Mouse (Mus musculus): ENCODE results near the gene Bst1. TPM values are rescaled to one million over a fixed set of nuclear protein-coding genes. Genes with fewer than 3 reads are reported as not detected.

Bst1 gene
- total and polyA plus RNA-seq, 3 experiments, result not detected

- H3K79me2 ChIP-seq (ENCODE audit: control insufficient read depth, insufficient read depth, low read length, poor library complexity), result no peaks in the 10 kb centered on the region
- no peaks in the 10 kb centered on the region for H3K9me3 ChIP-seq (replicated peaks; ENCODE audit: insufficient read depth, low read length)
- peaks cover 0 to 10% of the 10 kb centered on the region in 2 experiments; a peak in 2 of 4 replicates for H3K36me3 ChIP-seq (ENCODE audit: control insufficient read depth in 1 of 2, insufficient read depth in 2 of 2, low read length in 2 of 2)
- no peak overlapping the region for H3K9ac ChIP-seq (ENCODE audit: control insufficient read depth, low read depth, low read length, poor library complexity, severe bottlenecking)
- TF ChIP-seq ELF1 (IDR thresholded peaks at IDR 0.05; ENCODE audit: low read depth, low read length), result no peak
- no peak for TF ChIP-seq NRF1 (IDR thresholded peaks at IDR 0.05; ENCODE audit: insufficient read depth, low read depth, low read length, poor library complexity, severe bottlenecking)
- no peak for TF ChIP-seq NELFE (IDR thresholded peaks at IDR 0.05; ENCODE audit: low read depth, low read length)
- no peak for TF ChIP-seq CTCF (IDR thresholded peaks at IDR 0.05 in 2 of 3, conservative IDR thresholded peaks at IDR 0.05 in 1 of 3; ENCODE audit: control insufficient read depth in 1 of 3, insufficient read depth in 1 of 3, low read depth in 2 of 3, low read length in 3 of 3, poor library complexity in 1 of 3, severe bottlenecking in 1 of 3)
- TF ChIP-seq POLR2AphosphoS5 (IDR thresholded peaks at IDR 0.05; ENCODE audit: borderline replicate concordance, low read depth, low read length), result no peak
- no peak for TF ChIP-seq E2F4 (IDR thresholded peaks at IDR 0.05; ENCODE audit: borderline replicate concordance, low read depth, low read length)
- no peak for TF ChIP-seq BHLHE40 (IDR thresholded peaks at IDR 0.05; ENCODE audit: borderline replicate concordance, low read depth, low read length)
- TF ChIP-seq RAD21 (IDR thresholded peaks at IDR 0.05; ENCODE audit: low read depth, low read length), result no peak
- TF ChIP-seq USF2 (IDR thresholded peaks at IDR 0.05; ENCODE audit: borderline replicate concordance in 1 of 2, insufficient read depth in 1 of 2, low read depth in 1 of 2, low read length in 2 of 2), result no peak
- no peak for TF ChIP-seq MYB (IDR thresholded peaks at IDR 0.05; ENCODE audit: low read depth, low read length)
- no peak for TF ChIP-seq MAX (IDR thresholded peaks at IDR 0.05; ENCODE audit: low read length)
- no peak for TF ChIP-seq TAL1 (IDR thresholded peaks at IDR 0.05; ENCODE audit: low read length)
- no peak overlapping the region for H3K27ac ChIP-seq (ENCODE audit: control insufficient read depth, low read depth, low read length)
- peaks cover 6 to 7% of the 10 kb centered on the region in 2 experiments for H3K4me1 ChIP-seq (ENCODE audit: control insufficient read depth in 1 of 2, insufficient read depth in 2 of 2, low read length in 2 of 2)
- DNase-seq (ENCODE audit: low read depth, low spot score), result no peak
- no peak overlapping the region for H3K4me3 ChIP-seq (ENCODE audit: control insufficient read depth in 1 of 2, insufficient read depth in 1 of 2, low read depth in 2 of 2, low read length in 2 of 2)
- no peaks in the 10 kb centered on the region for H3K27me3 ChIP-seq (ENCODE audit: control insufficient read depth in 1 of 2, insufficient read depth in 2 of 2, low read length in 2 of 2)
Measured at GRCm38 (mm10) chr5:43805401-43805800, 13.3 kb upstream of the Bst1 start.

DNA sequence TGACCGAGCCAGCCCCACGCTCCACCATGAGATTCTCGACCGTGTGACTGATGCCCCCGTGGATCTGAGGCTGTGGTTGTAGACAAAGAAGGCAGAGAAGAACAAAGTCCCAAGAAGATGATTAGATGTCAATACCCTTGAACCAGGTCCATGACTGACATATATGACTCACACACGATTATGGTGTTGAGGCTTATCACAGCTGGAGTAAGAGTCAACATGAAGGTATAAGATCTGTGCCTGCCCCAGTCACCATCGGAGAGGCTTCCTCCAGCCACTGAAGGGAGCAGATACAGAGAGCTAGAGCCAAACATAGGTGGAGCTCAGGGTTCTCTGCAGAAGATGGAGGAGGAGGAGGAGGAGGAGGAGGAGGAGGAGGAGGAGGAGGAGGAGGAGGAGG lies 12.3 kb upstream of the Bst1 start:
- no peak overlapping the region for H3K4me3 ChIP-seq (ENCODE audit: control insufficient read depth in 1 of 2, insufficient read depth in 1 of 2, low read depth in 2 of 2, low read length in 2 of 2)
- no peak for DNase-seq (ENCODE audit: low read depth, low spot score)
- no peak overlapping the region for H3K9ac ChIP-seq (ENCODE audit: control insufficient read depth, low read depth, low read length, poor library complexity, severe bottlenecking)

GRCm38 (mm10) chr5:43806914-43807313 lies 11.8 kb upstream of the Bst1 start:
- no peak for DNase-seq (ENCODE audit: low read depth, low spot score)

More for the DNA sequence above, 12.3 kb upstream of the Bst1 start:
- Histone ChIP-seq H3K27me3 (ENCODE audit: control insufficient read depth in 1 of 2, insufficient read depth in 2 of 2, low read length in 2 of 2) (no peaks in the 10 kb centered on the region), H3K27ac (ENCODE audit: control insufficient read depth, low read depth, low read length) (no peak overlapping the region), H3K79me2 (ENCODE audit: control insufficient read depth, insufficient read depth, low read length, poor library complexity) (no peaks in the 10 kb centered on the region), H3K4me1 (ENCODE audit: control insufficient read depth in 1 of 2, insufficient read depth in 2 of 2, low read length in 2 of 2) (peaks cover 2 to 3% of the 10 kb centered on the region in 2 experiments; a peak in 2 of 4 replicates), H3K9me3 (replicated peaks; ENCODE audit: insufficient read depth, low read length) (no peaks in the 10 kb centered on the region), H3K36me3 (ENCODE audit: control insufficient read depth in 1 of 2, insufficient read depth in 2 of 2, low read length in 2 of 2) (peaks cover 0 to 7% of the 10 kb centered on the region in 2 experiments; a peak in 2 of 4 replicates)
- TF ChIP-seq MAX (IDR thresholded peaks at IDR 0.05; ENCODE audit: low read length) (no peak), TAL1 (IDR thresholded peaks at IDR 0.05; ENCODE audit: low read length) (no peak), ELF1 (IDR thresholded peaks at IDR 0.05; ENCODE audit: low read depth, low read length) (no peak), MEF2A (IDR thresholded peaks at IDR 0.05; ENCODE audit: extremely low read depth, insufficient replicate concordance, low read depth, low read length, poor library complexity, severe bottlenecking) (no peak), MAZ (IDR thresholded peaks at IDR 0.05; ENCODE audit: low read depth, low read length) (no peak), MYC (IDR thresholded peaks at IDR 0.05; ENCODE audit: low read depth, low read length) (no peak)

More at GRCm38 (mm10) chr5:43806914-43807313, 11.8 kb upstream of the Bst1 start:
- Histone ChIP-seq H3K27me3 (ENCODE audit: control insufficient read depth in 1 of 2, insufficient read depth in 2 of 2, low read length in 2 of 2) (no peaks in the 10 kb centered on the region), H3K36me3 (ENCODE audit: control insufficient read depth in 1 of 2, insufficient read depth in 2 of 2, low read length in 2 of 2) (peaks cover 0 to under 1% of the 10 kb centered on the region in 2 experiments; a peak in 2 of 4 replicates), H3K27ac (ENCODE audit: control insufficient read depth, low read depth, low read length) (no peak overlapping the region), H3K79me2 (ENCODE audit: control insufficient read depth, insufficient read depth, low read length, poor library complexity) (no peaks in the 10 kb centered on the region), H3K4me3 (ENCODE audit: control insufficient read depth in 1 of 2, insufficient read depth in 1 of 2, low read depth in 2 of 2, low read length in 2 of 2) (no peak overlapping the region), H3K9ac (ENCODE audit: control insufficient read depth, low read depth, low read length, poor library complexity, severe bottlenecking) (no peak overlapping the region), H3K9me3 (replicated peaks; ENCODE audit: insufficient read depth, low read length) (no peaks in the 10 kb centered on the region), H3K4me1 (ENCODE audit: control insufficient read depth in 1 of 2, insufficient read depth in 2 of 2, low read length in 2 of 2) (no peaks in the 10 kb centered on the region)
- TF ChIP-seq POLR2AphosphoS2 (IDR thresholded peaks at IDR 0.05; ENCODE audit: low read length) (no peak), MYB (IDR thresholded peaks at IDR 0.05; ENCODE audit: low read depth, low read length) (no peak), CHD2 (IDR thresholded peaks at IDR 0.05; ENCODE audit: low read length) (no peak), MEF2A (IDR thresholded peaks at IDR 0.05; ENCODE audit: extremely low read depth, insufficient replicate concordance, low read depth, low read length, poor library complexity, severe bottlenecking) (no peak), E2F4 (IDR thresholded peaks at IDR 0.05; ENCODE audit: borderline replicate concordance, low read depth, low read length) (no peak), EP300 (IDR thresholded peaks at IDR 0.05; ENCODE audit: low read depth in 1 of 2, low read length in 2 of 2) (no peak), ELF1 (IDR thresholded peaks at IDR 0.05; ENCODE audit: low read depth, low read length) (no peak), GATA1 (IDR thresholded peaks at IDR 0.05; ENCODE audit: low read depth, low read length) (no peak), POLR2A (IDR thresholded peaks at IDR 0.05; ENCODE audit: control insufficient read depth in 1 of 2, insufficient read depth in 1 of 2, low read depth in 1 of 2, low read length in 2 of 2, poor library complexity in 1 of 2) (no peak), SIN3A (IDR thresholded peaks at IDR 0.05; ENCODE audit: low read length) (no peak), JUND (IDR thresholded peaks at IDR 0.05; ENCODE audit: low read depth, low read length) (no peak), MYC (IDR thresholded peaks at IDR 0.05; ENCODE audit: low read depth, low read length) (no peak), ZKSCAN1 (IDR thresholded peaks at IDR 0.05; ENCODE audit: low read depth, low read length) (no peak), GABPA (IDR thresholded peaks at IDR 0.05; ENCODE audit: low read depth, low read length) (no peak), SMC3 (IDR thresholded peaks at IDR 0.05; ENCODE audit: low read depth, low read length) (no peak), USF2 (IDR thresholded peaks at IDR 0.05; ENCODE audit: borderline replicate concordance in 1 of 2, insufficient read depth in 1 of 2, low read depth in 1 of 2, low read length in 2 of 2) (no peak)
